Mouse (Mus musculus) monocyte, adult 2 months (primary cell): ENCODE measurements around the gene Slfn3.
"Not testable (repeated sequence)": the region's sequence is repeated elsewhere in the genome, so short reads cannot be mapped to it uniquely, and the experiment has no call there.

Experiments used
- DNase-seq, 2 experiments: peaks; one replicate each; pipeline ENCODE4 v3.0.0; 2022; ENCODE audit warnings: low spot score in 2 of 2, low read depth in 1 of 2

Slfn3 gene

DNA sequence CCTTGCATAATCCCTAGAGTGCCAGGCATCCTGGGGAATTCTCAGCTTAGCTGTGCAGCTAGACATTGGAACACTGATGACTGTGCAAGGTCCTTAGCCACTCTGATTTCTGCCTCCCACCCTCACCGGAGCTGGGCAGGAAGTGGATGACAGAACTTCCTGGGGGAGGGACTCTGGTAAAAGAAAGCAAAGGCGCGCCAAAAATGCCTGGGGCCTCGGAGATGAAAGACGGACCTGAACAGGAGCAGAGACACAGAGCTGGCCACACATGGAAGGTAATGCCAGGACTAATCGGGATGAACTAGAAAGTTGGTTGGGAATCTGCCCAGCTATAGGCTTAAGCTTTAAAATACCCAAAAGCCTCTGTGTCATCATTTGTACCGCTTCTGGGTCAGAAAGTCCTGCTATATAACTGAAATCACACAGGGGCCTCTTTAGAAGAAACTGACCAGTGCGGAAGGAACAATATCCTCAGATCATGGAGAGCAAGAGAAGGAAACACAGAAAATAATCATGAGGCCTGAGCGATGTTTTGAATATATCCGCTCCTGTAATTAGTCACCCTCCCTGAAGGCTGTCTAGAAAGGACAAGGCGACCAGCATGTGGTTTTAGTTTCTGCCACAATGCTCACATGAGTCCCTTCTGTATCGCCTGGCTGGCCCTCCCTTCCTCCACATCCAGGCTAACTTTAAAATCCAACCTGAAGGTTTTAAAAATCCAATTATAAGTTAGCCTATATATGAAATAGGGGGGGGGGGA, at the start of gene Slfn3:
TSS of gene Slfn3 (plus strand) at position 197 of the 760 bp plus-strand sequence.
- peak in 1 of 2 experiments; percentile 30 for DNase-seq

DNA sequence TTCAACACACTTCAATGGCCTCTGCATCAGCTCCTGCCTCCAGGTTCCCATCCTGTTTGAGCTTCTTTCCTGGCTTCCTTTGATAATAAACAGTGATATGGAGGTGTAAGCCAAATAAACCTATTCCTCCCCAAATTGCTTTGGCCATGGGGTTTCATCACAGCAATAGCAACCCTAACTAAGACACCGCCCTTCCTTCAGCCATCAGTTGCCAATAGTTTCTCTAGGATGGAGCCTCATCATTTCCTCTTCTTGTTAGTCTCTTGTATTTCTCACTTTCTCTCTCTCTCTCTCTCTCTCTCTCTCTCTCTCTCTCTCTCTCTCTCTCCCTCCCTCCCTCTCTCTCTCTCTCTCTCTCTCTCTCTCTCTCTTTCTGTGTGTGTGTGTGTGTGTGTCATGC, 42.2 kb upstream of the Slfn3 start:
- DNase-seq, result not testable (repeated sequence)

- no peak for DNase-seq
Observed at GRCm38 (mm10) chr11:83174948-83175539, 16.1 kb upstream of the Slfn3 start, which contains the start of gene Slfn4. TSS of gene Slfn4 (plus strand) at chr11:83175186.

DNA sequence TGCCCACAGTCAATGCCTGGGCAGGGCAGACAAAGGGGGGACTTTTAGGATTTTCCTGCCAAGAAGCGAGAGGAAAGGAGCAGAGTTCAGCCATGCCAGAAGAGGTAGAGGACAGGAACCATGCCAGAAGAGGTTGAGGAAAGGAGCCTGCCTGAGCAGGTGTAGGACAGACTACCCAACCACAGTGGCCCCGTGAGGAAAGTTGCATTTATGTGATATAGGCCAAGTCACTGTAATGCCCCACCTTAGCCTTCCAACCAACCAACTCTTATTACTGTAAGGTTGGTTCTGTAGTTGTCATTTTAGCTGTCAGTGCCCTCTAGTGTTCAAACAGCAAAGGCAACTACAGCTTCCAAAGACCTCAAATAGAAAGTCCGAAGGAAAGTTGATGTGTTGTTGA, 871 bp downstream of the Slfn3 start:
- DNase-seq, result no peak

GRCm38 (mm10) chr11:83205002-83205401, 13.9 kb downstream of the Slfn3 start:
- DNase-seq, result no peak

GRCm38 (mm10) chr11:83216119-83216518, 25.0 kb downstream of the Slfn3 start:
- no peak for DNase-seq

DNA sequence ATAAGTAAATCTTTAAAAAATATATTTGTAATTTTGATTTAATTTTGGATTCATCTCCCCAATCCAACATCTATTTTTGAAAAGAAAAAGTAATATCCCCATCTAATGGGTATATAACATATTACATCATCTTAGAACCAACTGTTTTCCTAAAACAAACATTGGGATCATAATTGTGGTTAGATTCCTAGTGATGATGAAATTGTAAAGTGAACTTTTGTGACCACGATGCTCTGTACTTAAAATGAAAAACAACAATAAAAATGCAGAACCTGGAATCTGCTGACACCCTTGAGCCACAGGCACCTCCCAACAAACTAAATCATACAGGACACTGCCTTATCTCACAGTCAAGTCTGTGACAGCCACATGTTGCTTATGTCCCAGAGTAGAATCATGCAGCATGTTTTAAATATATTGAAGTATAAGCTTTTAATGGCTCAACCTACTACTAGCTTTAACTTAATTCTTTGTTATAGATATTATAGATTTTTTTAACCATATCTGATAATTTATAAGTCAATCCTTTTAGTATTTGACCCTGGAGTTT, 30.3 kb downstream of the Slfn3 start:
- no peak for DNase-seq

GRCm38 (mm10) chr11:83223367-83223766, 32.2 kb downstream of the Slfn3 start:
- DNase-seq, result peak; percentile 42 to 53

- DNase-seq, result not testable (repeated sequence)
Observed at GRCm38 (mm10) chr11:83223793-83224192, 32.7 kb downstream of the Slfn3 start.

DNA sequence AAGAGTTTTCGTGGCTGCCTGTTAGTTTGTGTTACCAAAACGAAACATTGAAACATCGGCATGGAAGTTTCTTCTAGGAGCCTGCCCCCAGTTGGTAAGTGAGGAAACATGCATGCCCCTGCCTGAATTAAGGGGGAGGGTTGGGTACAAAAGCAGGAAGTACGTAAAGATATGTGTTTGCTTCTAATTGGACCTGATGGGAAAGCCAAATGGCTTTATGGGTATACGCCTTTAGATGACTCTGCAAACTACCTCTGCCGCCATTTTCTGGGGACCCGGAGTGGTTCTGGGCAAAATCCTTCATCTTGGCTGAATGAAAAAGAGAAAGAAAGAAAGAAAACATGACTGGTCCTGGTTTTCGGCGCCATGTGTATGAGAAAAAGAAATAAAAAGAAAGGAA, 33.1 kb downstream of the Slfn3 start:
- DNase-seq, result peak; percentile 39 to 64

DNA sequence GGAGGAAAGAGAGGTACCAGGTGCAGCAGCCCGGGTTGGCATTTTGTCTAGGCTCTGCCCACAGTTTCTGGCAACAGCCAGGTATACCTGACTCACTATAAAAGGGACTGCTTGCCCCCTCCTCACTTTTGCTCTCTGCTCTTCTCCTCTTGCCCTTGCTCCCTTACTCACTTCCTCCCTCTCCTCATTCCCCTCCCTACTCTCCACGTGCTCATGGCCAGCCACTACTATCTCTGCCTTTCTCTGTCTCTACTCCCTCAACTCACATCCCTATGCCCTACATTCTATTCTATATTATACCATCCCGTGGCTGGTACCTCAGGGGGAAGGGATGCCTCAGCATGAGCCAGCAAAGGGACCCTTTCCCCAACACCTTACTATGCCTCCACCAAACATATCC, 33.6 kb downstream of the Slfn3 start:
- DNase-seq, result no peak

DNA sequence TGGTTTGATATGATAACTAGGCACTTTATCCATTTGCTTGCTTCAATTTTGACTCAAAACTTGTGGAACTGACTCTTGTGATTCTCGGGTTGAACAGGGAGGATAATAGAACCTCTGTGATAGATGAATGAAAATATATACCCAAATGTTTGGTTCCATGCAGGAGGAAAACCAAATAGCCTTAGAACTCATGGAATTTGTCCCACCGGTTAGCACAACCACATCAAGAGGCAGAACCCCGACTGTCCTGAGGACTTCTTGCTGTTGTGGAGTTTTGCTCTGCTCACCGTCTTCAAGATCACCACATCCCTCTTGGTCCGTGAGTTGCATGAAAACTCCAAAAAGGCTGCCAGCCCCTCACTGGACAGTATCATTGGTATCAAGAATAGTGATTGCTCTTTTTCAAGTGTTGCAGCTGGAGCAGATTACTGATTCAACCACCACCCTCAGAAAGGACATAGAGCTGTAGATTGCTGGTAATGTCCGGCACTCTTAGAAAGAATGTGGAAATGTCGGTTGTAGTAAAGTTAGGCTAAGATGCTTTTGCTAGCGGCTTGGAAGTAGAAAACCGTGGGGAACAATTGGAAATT, 34.3 kb downstream of the Slfn3 start:
- no peak for DNase-seq

DNA sequence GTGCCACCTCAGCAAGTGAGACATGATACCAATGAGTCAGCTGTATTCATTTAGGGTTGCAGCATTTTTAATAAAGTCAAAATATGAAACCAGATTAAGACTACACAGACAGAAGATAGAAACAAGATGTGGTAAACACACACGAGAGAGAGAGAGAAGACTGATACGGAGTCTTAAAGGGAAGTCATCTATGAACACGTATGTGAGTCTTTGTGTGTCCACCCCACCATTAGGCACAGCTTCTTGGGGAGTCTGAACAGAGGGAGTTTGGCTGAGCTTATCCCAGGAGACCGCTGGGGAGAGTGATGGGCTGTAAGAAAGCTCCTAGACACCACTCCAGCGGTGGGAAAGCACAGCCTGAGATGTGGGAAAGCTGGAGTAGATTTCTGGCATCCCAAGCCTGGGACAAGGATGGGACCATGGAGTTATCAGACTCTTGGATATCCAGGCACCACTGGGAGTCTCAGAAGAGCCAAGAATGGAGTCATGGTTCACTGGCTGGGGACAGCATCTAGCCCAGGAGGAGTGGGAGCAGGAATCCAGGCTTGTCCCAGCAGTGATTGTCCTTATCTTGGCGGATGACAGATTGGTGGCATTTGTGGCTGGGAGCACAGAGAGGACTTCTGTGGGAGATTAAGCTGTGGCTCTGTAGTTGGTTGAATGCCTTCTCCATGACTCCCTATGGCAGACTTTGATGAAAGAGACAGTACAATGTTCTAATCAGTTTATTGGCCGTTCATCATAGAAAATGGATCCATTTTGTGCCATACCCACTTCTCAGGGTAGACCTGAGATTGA, 37.0 kb downstream of the Slfn3 start:
- no peak for DNase-seq

GRCm38 (mm10) chr11:83230966-83231365, 39.8 kb downstream of the Slfn3 start:
- DNase-seq, result no peak

DNA sequence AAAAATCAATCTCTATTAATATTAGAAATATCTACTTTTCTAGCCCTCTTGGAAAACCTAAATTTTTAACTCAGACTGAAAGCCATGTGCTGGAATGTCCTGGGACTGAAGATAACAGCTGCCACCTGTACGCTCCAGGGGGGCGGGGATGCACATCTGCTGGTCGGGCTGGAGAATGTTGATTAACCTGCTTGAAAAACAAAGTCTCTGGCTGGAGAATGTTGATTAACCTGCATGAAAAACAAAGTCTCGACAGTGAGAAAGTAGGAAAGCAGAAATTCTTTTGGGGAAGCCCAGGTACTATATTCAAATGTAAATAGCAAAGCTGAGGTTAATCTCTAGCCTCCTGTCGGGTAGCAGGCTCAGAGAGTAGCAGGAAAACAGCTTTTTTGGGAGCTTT, 42.5 kb downstream of the Slfn3 start:
- DNase-seq, result not testable (repeated sequence)

- not testable (repeated sequence) for DNase-seq
Observed at GRCm38 (mm10) chr11:83237390-83237789, 46.3 kb downstream of the Slfn3 start.

DNA sequence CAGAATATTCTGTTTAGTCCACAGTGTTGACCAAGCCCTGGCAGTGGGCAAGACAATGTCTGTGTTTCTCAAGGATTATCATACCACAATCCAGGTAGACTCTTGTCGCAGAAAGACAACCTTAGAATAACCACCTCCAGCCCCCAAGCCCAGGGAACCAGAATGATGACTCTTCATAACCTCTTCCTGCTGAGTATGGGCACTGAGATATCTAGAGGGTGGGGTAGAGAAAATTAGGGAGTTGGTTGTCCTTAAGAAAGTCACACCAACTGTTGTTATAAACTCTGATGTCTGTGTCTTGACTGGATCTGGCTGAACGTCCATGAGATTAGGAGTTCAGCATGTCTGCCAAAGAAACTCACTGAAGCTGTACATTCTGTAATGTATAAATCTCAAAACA, 47.3 kb downstream of the Slfn3 start:
- no peak for DNase-seq

GRCm38 (mm10) chr11:83239811-83240210, 48.7 kb downstream of the Slfn3 start:
- DNase-seq, result no peak

- DNase-seq, result not testable (repeated sequence)
Observed at GRCm38 (mm10) chr11:83257211-83257610, 66.1 kb downstream of the Slfn3 start.

DNA sequence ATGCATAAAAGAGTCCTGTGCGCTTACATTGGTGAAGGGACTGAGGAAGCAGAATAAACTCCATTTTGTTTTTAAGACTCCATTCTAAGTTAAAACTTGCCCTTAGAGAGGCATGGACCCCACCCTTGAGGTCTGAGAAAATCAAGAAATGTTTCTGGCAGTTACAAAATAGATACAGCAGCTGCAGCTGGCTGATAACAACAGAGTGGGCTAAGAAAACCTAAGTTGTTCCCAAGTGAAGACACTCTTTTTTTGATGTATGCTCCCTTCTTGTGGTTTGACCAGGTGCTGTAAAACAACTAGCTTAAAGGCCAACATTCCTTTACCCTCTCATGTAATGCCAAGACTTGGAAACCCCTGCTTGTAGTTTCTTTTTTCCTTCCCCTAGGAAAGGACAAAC, 71.5 kb downstream of the Slfn3 start:
- no peak for DNase-seq

GRCm38 (mm10) chr11:83263146-83263545, 72.0 kb downstream of the Slfn3 start:
- DNase-seq, result no peak
